Mouse (Mus musculus) G1E (cell line): ENCODE measurements around the gene Pstpip1. TPM values are rescaled to one million over a fixed set of nuclear protein-coding genes. Genes with fewer than 3 reads are reported as not detected.

ENCODE experiments used
- ATAC-seq: 2 replicates; pipeline ENCODE4 v1.8.0; 2016; ENCODE audit warnings: mild to moderate bottlenecking; ENCODE audit not compliant: insufficient number of reproducible peaks, poor library complexity, low FRiP score, severe bottlenecking; ENCODE audit errors: extremely low read depth
- DNase-seq: peaks from one replicate; pipeline ENCODE4 v3.0.0; 2012; ENCODE audit warnings: low spot score
- H3K27me3 ChIP-seq: 2 replicates; pipeline ENCODE4 v1.6.1; 2012; ENCODE audit warnings: mild to moderate bottlenecking, low read length, inconsistent platforms; ENCODE audit not compliant: insufficient read depth
- H3K36me3 ChIP-seq: replicated peaks from 2 replicates; pipeline ENCODE3; 2012; ENCODE audit warnings: mild to moderate bottlenecking, inconsistent platforms
- H3K4me1 ChIP-seq: 2 replicates; pipeline ENCODE4 v1.6.1; 2012; ENCODE audit warnings: low read depth, low read length, inconsistent platforms, mixed read lengths; ENCODE audit not compliant: insufficient read depth
- H3K4me3 ChIP-seq: 2 replicates; pipeline ENCODE4 v1.5.1; 2012; ENCODE audit warnings: low read depth, mild to moderate bottlenecking, inconsistent platforms, low read length, moderate library complexity, mixed read lengths
- H3K9me3 ChIP-seq: replicated peaks from 2 replicates; pipeline ENCODE4 v1.6.1; 2012; ENCODE audit warnings: inconsistent platforms
- CTCF ChIP-seq: IDR thresholded peaks from 2 replicates; pipeline ENCODE4 v1.5.1; 2012; ENCODE audit warnings: low read depth, low read length, inconsistent platforms, mixed read lengths
- GATA1 ChIP-seq: IDR thresholded peaks from 2 replicates; pipeline ENCODE4 v1.6.1; 2012; ENCODE audit warnings: borderline replicate concordance, low read length, inconsistent platforms, mixed read lengths
- GATA2 ChIP-seq: IDR thresholded peaks from 2 replicates; pipeline ENCODE4 v1.6.1; 2012; ENCODE audit warnings: low read depth, low read length, inconsistent platforms, borderline replicate concordance
- POLR2AphosphoS5 ChIP-seq: IDR thresholded peaks from 2 replicates; pipeline ENCODE4 v1.6.1; 2012; ENCODE audit warnings: low read depth, low read length, inconsistent platforms; ENCODE audit not compliant: insufficient replicate concordance
- TAL1 ChIP-seq: conservative IDR thresholded peaks from 2 replicates; pipeline ENCODE4 v1.6.1; 2012; ENCODE audit warnings: low read depth, low read length, inconsistent platforms, mixed read lengths
- polyA plus RNA-seq: library from polyadenylated mRNA; stranded (reverse); fragments of >175 nt; gene quantifications from 2 replicates; pipeline ENCODE4 v1.2.3, GENCODE M21; 2012
- total RNA-seq, 2 experiments: library from RNA; stranded (forward) in 1 of 2; stranded (reverse) in 1 of 2; fragments of 200-1000 nt in 1 of 2; fragments of >200 nt in 1 of 2; fragmentation: Nextera tagmentation in 1 of 2; gene quantifications; 2 replicates each; pipeline ENCODE4 v1.2.3; 2014 to 2017

Gene Pstpip1
- total and polyA plus RNA-seq, 3 experiments = 0.05 TPM; not detected in 2

DNA sequence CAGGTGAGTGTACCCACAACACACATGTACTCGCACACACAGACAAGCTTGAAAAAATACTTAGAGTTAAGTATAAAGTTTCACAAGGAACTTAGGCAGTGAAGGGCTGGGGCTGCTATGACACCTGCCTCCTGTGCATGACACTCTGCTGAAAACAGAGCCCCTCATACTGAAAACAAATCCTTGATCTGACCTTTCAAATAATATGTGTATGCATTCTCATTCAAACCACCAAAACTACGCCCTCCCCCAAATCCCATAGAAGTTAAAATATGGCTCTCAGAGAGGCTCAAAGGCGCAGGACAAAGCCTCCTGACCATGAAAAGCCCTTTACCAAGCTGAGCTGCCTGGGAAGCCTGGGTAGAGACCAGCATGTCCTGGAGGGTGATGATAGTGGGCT lies 85.6 kb downstream of the Pstpip1 start:
- TF ChIP-seq GATA1 = no peak
- TF ChIP-seq GATA2 = no peak
- no peak for TF ChIP-seq POLR2AphosphoS5
- no peaks in the 10 kb centered on the region for H3K4me1 ChIP-seq
- DNase-seq = no peak
- H3K36me3 ChIP-seq = no peaks in the 10 kb centered on the region
- no peaks in the 10 kb centered on the region for H3K9me3 ChIP-seq
- H3K27me3 ChIP-seq = peaks cover 2% of the 10 kb centered on the region
- no peak overlapping the region for H3K4me3 ChIP-seq
- ATAC-seq = no peak

DNA sequence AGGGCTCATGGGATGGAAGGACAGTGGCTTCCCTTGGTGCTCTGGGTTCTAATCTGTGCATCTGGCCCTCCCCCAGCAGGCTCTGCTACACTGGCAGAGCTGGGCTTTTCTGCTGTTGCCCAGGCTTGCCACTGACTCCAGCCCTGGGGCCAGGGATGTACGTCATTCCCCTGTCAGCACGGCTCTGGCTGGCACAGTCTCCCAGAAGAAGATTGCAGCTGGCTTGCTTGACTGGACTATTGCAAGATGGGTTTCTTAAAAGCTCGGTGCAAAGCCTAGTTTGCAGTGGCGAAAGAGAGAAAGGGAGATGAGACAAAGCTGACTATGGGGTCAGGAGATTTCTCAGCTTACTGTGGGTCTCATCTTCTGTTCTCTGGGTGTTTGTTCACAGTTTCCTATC lies 87.6 kb downstream of the Pstpip1 start:
- ATAC-seq (no peak), DNase-seq (no peak)
- H3K4me3 ChIP-seq = no peak overlapping the region
- peaks cover 2% of the 10 kb centered on the region for H3K27me3 ChIP-seq
- H3K4me1 ChIP-seq = no peaks in the 10 kb centered on the region
- TF ChIP-seq TAL1 = no peak
- TF ChIP-seq GATA2 = no peak
- no peak for TF ChIP-seq POLR2AphosphoS5
- no peak for TF ChIP-seq GATA1
- TF ChIP-seq CTCF = no peak
- H3K36me3 ChIP-seq = no peaks in the 10 kb centered on the region
- H3K9me3 ChIP-seq = no peaks in the 10 kb centered on the region

Other genes with a start within 250 kb of the Pstpip1 start
- gene Scaper, start 151.8 kb upstream of the Pstpip1 start, total RNA-seq (2014; fragmentation: Nextera tagmentation) = 16.3 and 18.7 TPM in 2 replicates
- 12.9 and 15.0 TPM in 2 replicates for gene Scaper, start 151.8 kb upstream of the Pstpip1 start, total RNA-seq (2017)
- 0.43 TPM in 2 replicates for gene Scaper, start 151.8 kb upstream of the Pstpip1 start, polyA plus RNA-seq
- gene 4930563M21Rik, start 79.4 kb upstream of the Pstpip1 start, total RNA-seq (2014; fragmentation: Nextera tagmentation) = not detected in 2 replicates
- not detected in 2 replicates for gene 4930563M21Rik, start 79.4 kb upstream of the Pstpip1 start, total RNA-seq (2017)
- gene 4930563M21Rik, start 79.4 kb upstream of the Pstpip1 start, polyA plus RNA-seq = not detected in 2 replicates
- 20.9 and 23.3 TPM in 2 replicates for gene Rcn2, start 48.1 kb upstream of the Pstpip1 start, total RNA-seq (2014; fragmentation: Nextera tagmentation)
- gene Rcn2, start 48.1 kb upstream of the Pstpip1 start, total RNA-seq (2017) = 22.8 and 23.3 TPM in 2 replicates
- gene Rcn2, start 48.1 kb upstream of the Pstpip1 start, polyA plus RNA-seq = 12.8 and 22.7 TPM in 2 replicates
- gene Tspan3, start 75.5 kb downstream of the Pstpip1 start, total RNA-seq (2014; fragmentation: Nextera tagmentation) = not detected in 2 replicates
- 0.06 and 0.33 TPM in 2 replicates for gene Tspan3, start 75.5 kb downstream of the Pstpip1 start, total RNA-seq (2017)
- gene Tspan3, start 75.5 kb downstream of the Pstpip1 start, polyA plus RNA-seq = not detected in 2 replicates